8 mouse cellular contexts compared by ENCODE assay signal in genomic region chr7:30322865-30323264, GRCm38 (mm10). TPM values are rescaled to one million over a fixed set of nuclear protein-coding genes. Genes with fewer than 3 reads are reported as not detected.
DNase-seq lines count a peak whose midpoint lies in the region; ATAC-seq lines count a peak whose summit lies in the region.

No protein-coding gene starts in this region.

- H3K4me3 ChIP-seq in embryonic facial prominence, embryonic 12.5 days = peak overlapping the region; percentile 67
- H3K4me3 ChIP-seq in limb, embryonic 12.5 days (replicated peaks) = peak overlapping the region; percentile 73

- H3K27me3 ChIP-seq in embryonic facial prominence, embryonic 12.5 days = no peaks in the 10 kb centered on the region
- H3K27me3 ChIP-seq in limb, embryonic 12.5 days = no peaks in the 10 kb centered on the region
- H3K27me3 ChIP-seq in splenic B cell, adult 2 months (ENCODE audit: control insufficient read depth, insufficient read depth, low read length, poor library complexity, severe bottlenecking) = no peaks in the 10 kb centered on the region

- peak overlapping the region; percentile 39; the same call in 1 of the 2 replicates for H3K9ac ChIP-seq in embryonic facial prominence, embryonic 12.5 days
- H3K9ac ChIP-seq in limb, embryonic 12.5 days (replicated peaks) = no peak overlapping the region; the same call in 1 of the 2 replicates

- H3K36me3 ChIP-seq in embryonic facial prominence, embryonic 12.5 days = peaks cover 10% of the 10 kb centered on the region; the same call in 1 of the 2 replicates
- peaks cover 17% of the 10 kb centered on the region for H3K36me3 ChIP-seq in limb, embryonic 12.5 days
- H3K36me3 ChIP-seq in splenic B cell, adult 2 months (ENCODE audit: control insufficient read depth, insufficient read depth, low read length, poor library complexity, severe bottlenecking) = no peaks in the 10 kb centered on the region

- peak; percentile 26 to 30 for DNase-seq in spleen, postnatal 36 days (ENCODE audit: low spot score in 2 of 2)
- DNase-seq in spleen, postnatal 10 days (ENCODE audit: low spot score in 2 of 2) = no peak
- DNase-seq in splenic B cell, adult 2 months (ENCODE audit: low read depth, low spot score) = peak; percentile 80
- no peak for DNase-seq in thymus, postnatal 14 days
- DNase-seq in urinary bladder, adult 18-20 months (ENCODE audit: low spot score in 2 of 2) = no peak
- DNase-seq in gastrocnemius, adult 8-10 months (ENCODE audit: low spot score in 2 of 2) = no peak

- H3K4me1 ChIP-seq in embryonic facial prominence, embryonic 12.5 days = peaks cover 8% of the 10 kb centered on the region
- H3K4me1 ChIP-seq in limb, embryonic 12.5 days (replicated peaks) = peaks cover 14% of the 10 kb centered on the region

- no peaks in the 10 kb centered on the region for H3K9me3 ChIP-seq in embryonic facial prominence, embryonic 12.5 days
- H3K9me3 ChIP-seq in limb, embryonic 12.5 days = peaks cover 7% of the 10 kb centered on the region; the same call in 1 of the 2 replicates

- 29% methylated on average over 6 of the region's 6 CpGs for WGBS in embryonic facial prominence, embryonic 12.5 days
- 46% methylated on average over 6 of the region's 6 CpGs for WGBS in limb, embryonic 12.5 days

- peak overlapping the region; percentile 63 for H3K4me2 ChIP-seq in embryonic facial prominence, embryonic 12.5 days (replicated peaks)
- H3K4me2 ChIP-seq in limb, embryonic 12.5 days = peak overlapping the region; percentile 69

- ATAC-seq in embryonic facial prominence, embryonic 12.5 days (ENCODE audit: insufficient number of reproducible peaks, insufficient read depth, low FRiP score, low TSS enrichment) = no peak
- ATAC-seq in limb, embryonic 12.5 days (ENCODE audit: insufficient number of reproducible peaks, insufficient read depth, low FRiP score, low TSS enrichment, low read depth) = no peak

- H3K27ac ChIP-seq in embryonic facial prominence, embryonic 12.5 days = 0 out of 2 replicates have a peak overlapping the region, but pooled peaks have one; percentile 47
- H3K27ac ChIP-seq in limb, embryonic 12.5 days = peak overlapping the region; percentile 84

RNA-seq across cellular contexts. Expression of gene Sdhaf1, which starts 0.8 kb away (rescaled TPM):
- polyA plus RNA-seq in embryonic facial prominence, embryonic 12.5 days (2016; fragmentation: Nextera tagmentation; extraction: Ambion mirVana) = 21.8 and 23.4 TPM in 2 replicates
- 20.7 and 23.6 TPM in 2 replicates for polyA plus RNA-seq in limb, embryonic 12.5 days (2016; fragmentation: Nextera tagmentation; extraction: Ambion mirVana)
- 1 to 10 TPM; 5.9 to 8.7 (median 7.5) TPM for total RNA-seq in gastrocnemius, adult 8-10 months (2022)

RNA-seq across cellular contexts. Expression of gene E130208F15Rik, which starts 1.3 kb away (rescaled TPM):
- 0.87 and 2.9 TPM in 2 replicates for polyA plus RNA-seq in embryonic facial prominence, embryonic 12.5 days (2016; fragmentation: Nextera tagmentation; extraction: Ambion mirVana)
- polyA plus RNA-seq in limb, embryonic 12.5 days (2016; fragmentation: Nextera tagmentation; extraction: Ambion mirVana) = 0.97 and 5.0 TPM in 2 replicates
- under 1 TPM; 0.32 to 0.92 (median 0.53) TPM for total RNA-seq in gastrocnemius, adult 8-10 months (2022)

RNA-seq across cellular contexts. Expression of gene Syne4, which starts 8.3 kb away (rescaled TPM):
- polyA plus RNA-seq in embryonic facial prominence, embryonic 12.5 days (2016; fragmentation: Nextera tagmentation; extraction: Ambion mirVana) = 94.9 and 101 TPM in 2 replicates
- 84.6 and 98.6 TPM in 2 replicates for polyA plus RNA-seq in limb, embryonic 12.5 days (2016; fragmentation: Nextera tagmentation; extraction: Ambion mirVana)
- total RNA-seq in gastrocnemius, adult 8-10 months (2022) = 1 to 10 TPM in 2 of 4 experiments, under 1 TPM in 1, not detected in 1; 0.73 to 1.7 (median 1.3) TPM

RNA-seq across cellular contexts. Expression of gene Alkbh6, which starts 14.3 kb away (rescaled TPM):
- polyA plus RNA-seq in embryonic facial prominence, embryonic 12.5 days (2016; fragmentation: Nextera tagmentation; extraction: Ambion mirVana) = 88.6 and 92.2 TPM in 2 replicates
- 101 TPM in 2 replicates for polyA plus RNA-seq in limb, embryonic 12.5 days (2016; fragmentation: Nextera tagmentation; extraction: Ambion mirVana)
- 10 to 100 TPM; 21.4 to 31.1 (median 26.4) TPM for total RNA-seq in gastrocnemius, adult 8-10 months (2022)

RNA-seq across cellular contexts. Expression of gene Clip3, which starts 31.3 kb away (rescaled TPM):
- 54.0 and 55.1 TPM in 2 replicates for polyA plus RNA-seq in embryonic facial prominence, embryonic 12.5 days (2016; fragmentation: Nextera tagmentation; extraction: Ambion mirVana)
- 39.7 and 46.6 TPM in 2 replicates for polyA plus RNA-seq in limb, embryonic 12.5 days (2016; fragmentation: Nextera tagmentation; extraction: Ambion mirVana)
- 1 to 10 TPM; 1.1 to 7.3 (median 3.4) TPM for total RNA-seq in gastrocnemius, adult 8-10 months (2022)

Comparison
In these comparisons a context has a peak if more than half of its experiments do, and no peak if none do; other contexts are left out.
1. DNase-seq: peak in spleen, postnatal 36 days (2 of 2) and splenic B cell, adult 2 months (single experiment); none in spleen, postnatal 10 days (0 of 2), thymus, postnatal 14 days (single experiment), urinary bladder, adult 18-20 months (0 of 2) and gastrocnemius, adult 8-10 months (0 of 2).